Mouse (Mus musculus) heart, adult 2 months (tissue): ENCODE results near the gene Zbtb32. TPM values are rescaled to one million over a fixed set of nuclear protein-coding genes. Genes with fewer than 3 reads are reported as not detected.

ENCODE experiments used
- DNase-seq, 2 experiments: peaks; one replicate each; pipeline ENCODE4 v3.0.0; 2021
- H3K27ac ChIP-seq: fragments of 200-600 bp; 2 replicates; pipeline ENCODE4 v1.8.1; 2022
- H3K27me3 ChIP-seq: fragments of 200-500 bp; 2 replicates; pipeline ENCODE4 v1.6.1; 2012; ENCODE audit warnings: mild to moderate bottlenecking, low read length, inconsistent platforms, mixed read lengths; ENCODE audit not compliant: control insufficient read depth, insufficient read depth
- H3K36me3 ChIP-seq: fragments of 200-500 bp; 2 replicates; pipeline ENCODE4 v1.6.1; 2012; ENCODE audit warnings: low read length, inconsistent platforms; ENCODE audit not compliant: control insufficient read depth, insufficient read depth
- H3K4me1 ChIP-seq: fragments of 200-500 bp; 2 replicates; pipeline ENCODE4 v1.6.1; 2011; ENCODE audit warnings: low read length; ENCODE audit not compliant: control insufficient read depth, insufficient read depth
- H3K4me3 ChIP-seq: fragments of 200-600 bp; 2 replicates; pipeline ENCODE4 v1.8.1; 2022
- H3K79me2 ChIP-seq: fragments of 200-500 bp; replicated peaks from 2 replicates; pipeline ENCODE4 v1.6.1; 2012; ENCODE audit warnings: mild to moderate bottlenecking, inconsistent platforms, low read length, moderate library complexity, mixed read lengths; ENCODE audit not compliant: control insufficient read depth, insufficient read depth
- H3K9ac ChIP-seq: fragments of 200-500 bp; 2 replicates; pipeline ENCODE4 v1.6.1; 2012; ENCODE audit warnings: low read depth, mild to moderate bottlenecking, control low read depth, inconsistent platforms, low read length, mixed read lengths
- CTCF ChIP-seq: fragments of 200-600 bp; IDR thresholded peaks from 2 replicates; pipeline ENCODE4 v1.8.1; 2022; ENCODE audit warnings: antibody characterized with exemption, mild to moderate bottlenecking, moderate library complexity
- EP300 ChIP-seq: fragments of 200-500 bp; IDR thresholded peaks from 2 replicates; pipeline ENCODE4 v1.6.1; 2011; ENCODE audit warnings: low read depth, low read length, control low read depth; ENCODE audit not compliant: insufficient read depth
- POLR2A ChIP-seq: fragments of 200-500 bp; IDR thresholded peaks from 2 replicates; pipeline ENCODE4 v1.6.1; 2011; ENCODE audit warnings: mild to moderate bottlenecking, low read depth, low read length, control low read depth; ENCODE audit not compliant: insufficient read depth
- WGBS: fragments of 180-500 bp; shearing (Covaris S2); methylation state at CpG from one replicate; pipeline ENCODE4 v1.1.7; 2018; 5-methylcytosine and 5-hydroxymethylcytosine counted together
- intact Hi-C: fragments of 180-260 bp; cut with DNase I; formaldehyde crosslinking; loops from one replicate; pipeline ENCODE4 v1.15.1; 2025
- polyA plus RNA-seq: library from polyadenylated mRNA; depleted of rRNA; stranded (reverse); fragments of >200 nt; gene quantifications from 2 replicates; pipeline ENCODE4 v1.2.3, GENCODE M21; 2012
- total RNA-seq, 2 experiments: library from RNA; stranded (reverse); gene quantifications; 2 replicates each; pipeline ENCODE4 v1.2.3; 2021

Zbtb32 gene
- total and polyA plus RNA-seq, 3 experiments: 0.11 to 0.64 TPM; not detected in 1

GRCm38 (mm10) chr7:30608476-30608875, 9.8 kb upstream of the Zbtb32 start:
- DNase-seq: no peak
- no peaks in the 10 kb centered on the region for H3K4me1 ChIP-seq
- TF ChIP-seq EP300 (no peak), CTCF (no peak), POLR2A (no peak)
- no peak overlapping the region for H3K4me3 ChIP-seq
- H3K36me3 ChIP-seq: no peaks in the 10 kb centered on the region
- H3K27ac ChIP-seq: no peak overlapping the region
- WGBS: 61% methylated on average over 16 of the region's 16 CpGs
- no peaks in the 10 kb centered on the region for H3K79me2 ChIP-seq
- intact Hi-C loops: no loop called here
- H3K27me3 ChIP-seq: no peaks in the 10 kb centered on the region
- no peak overlapping the region for H3K9ac ChIP-seq

GRCm38 (mm10) chr7:30607706-30608309, 9.1 kb upstream of the Zbtb32 start:
- intact Hi-C loops: no loop called here
- Histone ChIP-seq H3K27ac (no peak overlapping the region), H3K36me3 (no peaks in the 10 kb centered on the region), H3K79me2 (no peaks in the 10 kb centered on the region), H3K9ac (no peak overlapping the region), H3K27me3 (no peaks in the 10 kb centered on the region), H3K4me3 (no peak overlapping the region), H3K4me1 (no peaks in the 10 kb centered on the region)
- WGBS: 24% methylated on average over 8 of the region's 8 CpGs
- DNase-seq: peak; percentile 39 to 62
- TF ChIP-seq CTCF (peak; percentile 70), EP300 (no peak)

GRCm38 (mm10) chr7:30604944-30605343, 6.2 kb upstream of the Zbtb32 start:
- no peaks in the 10 kb centered on the region for H3K4me1 ChIP-seq
- intact Hi-C loops: no loop called here
- no peak for DNase-seq
- no peaks in the 10 kb centered on the region for H3K36me3 ChIP-seq
- TF ChIP-seq CTCF (no peak), POLR2A (no peak), EP300 (no peak)
- no peaks in the 10 kb centered on the region for H3K79me2 ChIP-seq
- H3K4me3 ChIP-seq: no peak overlapping the region
- H3K27ac ChIP-seq: no peak overlapping the region
- H3K27me3 ChIP-seq: no peaks in the 10 kb centered on the region
- no peak overlapping the region for H3K9ac ChIP-seq
- 78% methylated on average over 8 of the region's 8 CpGs for WGBS

GRCm38 (mm10) chr7:30604424-30604823, 5.7 kb upstream of the Zbtb32 start:
- H3K79me2 ChIP-seq: no peaks in the 10 kb centered on the region
- 55% methylated on average over 8 of the region's 8 CpGs for WGBS
- no peak overlapping the region for H3K9ac ChIP-seq
- no peaks in the 10 kb centered on the region for H3K36me3 ChIP-seq
- DNase-seq: no peak
- intact Hi-C loops: no loop called here
- H3K27ac ChIP-seq: no peak overlapping the region
- H3K27me3 ChIP-seq: no peaks in the 10 kb centered on the region
- no peak overlapping the region for H3K4me3 ChIP-seq
- TF ChIP-seq CTCF (no peak), POLR2A (no peak), EP300 (no peak)
- no peaks in the 10 kb centered on the region for H3K4me1 ChIP-seq

DNA sequence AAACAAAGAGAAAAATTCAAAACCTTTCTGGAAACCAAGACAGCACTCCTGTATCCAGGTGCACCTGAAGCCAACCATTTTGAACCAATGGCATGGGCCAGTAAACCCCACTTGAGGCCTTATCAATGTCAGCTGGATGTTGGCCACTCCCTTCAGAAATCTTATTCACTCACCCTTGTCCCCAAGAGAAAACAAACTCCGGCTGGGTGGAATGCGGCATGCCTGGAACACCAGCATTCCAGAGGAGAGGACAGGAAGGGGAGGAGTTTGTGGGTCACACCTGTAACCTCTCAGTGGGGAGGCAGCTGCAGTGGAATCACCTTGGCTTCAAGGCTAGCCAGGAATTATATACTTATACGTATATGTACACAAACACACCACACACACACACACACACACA, 3.9 kb upstream of the Zbtb32 start:
- intact Hi-C loops: no loop called here
- Histone ChIP-seq H3K4me1 (no peaks in the 10 kb centered on the region), H3K9ac (no peak overlapping the region), H3K27ac (no peak overlapping the region), H3K27me3 (no peaks in the 10 kb centered on the region), H3K79me2 (no peaks in the 10 kb centered on the region), H3K4me3 (no peak overlapping the region), H3K36me3 (no peaks in the 10 kb centered on the region)
- DNase-seq: no peak
- WGBS: 32% methylated on average over 3 of the region's 3 CpGs
- TF ChIP-seq POLR2A (no peak), CTCF (no peak), EP300 (no peak)

- WGBS: 65% methylated on average over 7 of the region's 7 CpGs
- Histone ChIP-seq H3K79me2 (no peaks in the 10 kb centered on the region), H3K36me3 (no peaks in the 10 kb centered on the region), H3K9ac (no peak overlapping the region), H3K27ac (no peak overlapping the region), H3K4me3 (no peak overlapping the region), H3K27me3 (no peaks in the 10 kb centered on the region), H3K4me1 (no peaks in the 10 kb centered on the region)
- no peak for DNase-seq
- no peak for TF ChIP-seq POLR2A
- no peak for TF ChIP-seq CTCF
- no peak for TF ChIP-seq EP300
- intact Hi-C loops: no loop called here
Observed at GRCm38 (mm10) chr7:30600651-30601050, 1.9 kb upstream of the Zbtb32 start.
